Mouse (Mus musculus): Measurements from ENCODE around the gene Dgki. TPM values are rescaled to one million over a fixed set of nuclear protein-coding genes. Genes with fewer than 3 reads are reported as not detected.
"Not testable (repeated sequence)": the region's sequence is repeated elsewhere in the genome, so short reads cannot be mapped to it uniquely, and the experiment has no call there.

Gene Dgki
- polyA plus RNA-seq, 1 experiment from 2014 or later = 0.14 TPM

DNA sequence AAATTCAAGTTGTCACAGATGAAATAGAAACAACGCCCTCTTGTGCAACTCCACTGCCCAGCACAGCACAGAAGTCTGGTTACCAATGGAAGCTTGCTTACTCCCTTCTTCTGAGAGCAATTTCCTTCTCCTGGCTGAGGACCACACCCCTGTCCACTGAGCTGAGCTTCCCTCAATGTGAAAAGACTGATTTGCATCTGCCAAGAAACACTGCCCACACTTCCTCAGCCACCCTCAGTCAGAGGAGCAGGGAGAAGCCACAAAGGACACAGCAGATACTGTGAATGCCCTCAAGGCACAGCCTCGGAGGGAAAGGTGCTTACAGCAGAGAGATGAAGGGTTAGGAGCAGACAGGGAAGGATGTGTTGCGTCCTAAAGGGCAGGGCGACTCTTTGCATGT, 149.9 kb downstream of the Dgki start:
- DNase-seq (ENCODE audit: low spot score) = no peak

GRCm38 (mm10) chr6:37149196-37149595, 150.8 kb downstream of the Dgki start:
- no peak for DNase-seq (ENCODE audit: low spot score)

DNA sequence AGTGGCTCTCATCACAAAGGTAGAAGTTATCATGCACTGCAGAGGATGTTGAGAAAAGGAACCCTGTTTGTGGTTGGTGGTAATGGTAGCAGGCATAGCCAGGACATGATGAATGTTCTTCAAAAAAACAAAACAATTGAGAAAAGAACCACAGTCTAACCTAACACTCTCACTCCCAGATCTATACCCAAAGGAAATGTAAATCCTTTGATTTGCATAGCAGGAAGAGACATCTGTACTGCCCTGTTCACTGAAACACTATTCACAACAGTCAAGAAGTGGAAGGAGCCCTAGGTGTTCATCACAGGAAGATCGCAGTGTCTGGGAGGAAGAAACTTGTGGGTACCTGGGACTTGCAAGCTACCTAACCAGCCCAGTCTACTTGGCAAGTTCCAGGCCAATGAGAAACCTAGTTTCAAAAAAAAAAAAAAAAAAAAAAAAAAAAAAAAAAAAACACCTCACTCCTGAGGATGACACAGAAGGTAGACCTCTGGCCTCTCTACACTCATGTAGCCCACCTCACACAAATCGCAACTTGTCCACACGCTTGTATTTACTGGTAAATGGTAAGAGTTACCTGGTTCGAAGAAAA, 152.5 kb downstream of the Dgki start:
- DNase-seq (ENCODE audit: low spot score) = no peak

- DNase-seq (ENCODE audit: low spot score) = no peak
Measured at GRCm38 (mm10) chr6:37143867-37144163, 156.2 kb downstream of the Dgki start.

- DNase-seq (ENCODE audit: low spot score) = no peak
Measured at GRCm38 (mm10) chr6:37142991-37143866, 156.8 kb downstream of the Dgki start.

GRCm38 (mm10) chr6:37138816-37139215, 161.2 kb downstream of the Dgki start:
- DNase-seq (ENCODE audit: low spot score) = no peak

GRCm38 (mm10) chr6:37131257-37131656, 168.7 kb downstream of the Dgki start:
- DNase-seq (ENCODE audit: low spot score) = no peak

DNA sequence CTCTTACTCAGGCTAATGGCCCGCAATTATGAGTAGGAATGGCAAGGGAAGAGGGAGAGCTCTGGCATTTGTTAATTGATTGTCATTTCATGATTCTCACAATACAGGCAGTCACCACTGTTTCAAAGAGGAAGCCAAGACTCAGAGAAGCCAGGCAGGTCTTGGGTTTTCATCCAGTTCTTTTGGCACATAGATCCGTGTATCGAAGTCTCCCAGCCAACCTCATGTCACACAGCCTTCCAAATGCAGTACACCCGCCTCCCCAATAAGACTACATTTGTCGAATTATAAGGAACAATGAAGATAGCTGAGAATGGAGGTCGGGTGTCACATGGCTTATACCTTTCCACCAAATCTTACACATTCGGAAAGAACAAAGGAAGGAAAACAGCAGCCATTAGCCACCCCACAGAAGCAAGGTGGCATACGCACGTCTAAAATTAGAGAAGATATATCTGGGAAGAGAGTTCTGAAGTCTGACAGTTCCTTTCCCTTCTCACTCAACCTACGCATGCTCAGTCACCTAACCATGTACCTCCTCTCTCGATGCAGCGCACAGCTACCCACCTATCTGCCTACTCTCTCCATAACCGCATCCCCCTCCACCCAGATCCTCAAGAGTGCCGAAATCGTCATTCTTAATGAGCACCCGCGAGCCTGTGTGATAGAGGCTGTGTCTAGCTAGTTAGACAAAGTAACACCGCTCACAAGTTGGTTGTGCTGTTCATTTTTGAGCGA, 179.4 kb downstream of the Dgki start:
- DNase-seq (ENCODE audit: low spot score) = no peak

DNA sequence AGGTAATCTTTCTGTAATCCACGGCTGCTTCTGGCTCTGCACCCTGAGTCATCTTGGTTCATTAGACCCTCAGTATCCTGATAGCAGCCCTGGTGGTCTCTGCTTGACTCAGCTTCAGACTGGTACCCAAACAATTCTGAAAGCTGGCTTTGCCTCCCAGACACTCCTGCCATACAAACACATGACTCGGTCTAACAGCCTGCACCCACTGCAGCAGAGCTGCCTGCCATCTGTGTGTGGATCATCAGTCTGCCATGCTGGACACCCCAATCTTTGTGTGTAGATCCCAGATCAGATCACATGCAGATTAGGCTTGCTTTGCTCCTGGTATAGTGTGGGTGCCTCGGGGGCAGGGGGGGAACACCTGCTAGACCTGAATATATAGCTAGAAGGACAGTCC, 180.8 kb downstream of the Dgki start:
- no peak for DNase-seq (ENCODE audit: low spot score)

- no peak for DNase-seq (ENCODE audit: low spot score)
Measured at GRCm38 (mm10) chr6:37113048-37113447, 186.9 kb downstream of the Dgki start.

DNA sequence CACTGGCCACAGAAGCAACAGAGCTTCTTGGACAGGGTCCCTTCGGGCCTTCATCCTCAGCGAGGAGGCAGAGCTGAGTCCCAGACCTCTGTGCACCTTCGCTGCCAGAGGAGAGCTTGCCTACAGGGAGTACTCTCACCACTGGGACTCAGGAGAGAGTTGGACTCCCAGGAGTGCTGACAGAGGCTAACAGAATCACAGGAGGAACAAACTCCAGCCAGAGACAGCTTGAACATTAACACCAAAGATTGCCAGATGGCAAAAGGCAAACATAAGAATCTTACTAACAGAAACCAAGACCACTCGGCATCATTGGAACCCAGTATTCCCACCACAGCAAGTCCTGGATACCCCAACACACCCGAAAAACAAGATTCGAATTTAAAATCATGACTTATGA, 193.7 kb downstream of the Dgki start:
- not testable (repeated sequence) for DNase-seq (ENCODE audit: low spot score)

GRCm38 (mm10) chr6:37100413-37100812, 199.6 kb downstream of the Dgki start:
- no peak for DNase-seq (ENCODE audit: low spot score)

DNA sequence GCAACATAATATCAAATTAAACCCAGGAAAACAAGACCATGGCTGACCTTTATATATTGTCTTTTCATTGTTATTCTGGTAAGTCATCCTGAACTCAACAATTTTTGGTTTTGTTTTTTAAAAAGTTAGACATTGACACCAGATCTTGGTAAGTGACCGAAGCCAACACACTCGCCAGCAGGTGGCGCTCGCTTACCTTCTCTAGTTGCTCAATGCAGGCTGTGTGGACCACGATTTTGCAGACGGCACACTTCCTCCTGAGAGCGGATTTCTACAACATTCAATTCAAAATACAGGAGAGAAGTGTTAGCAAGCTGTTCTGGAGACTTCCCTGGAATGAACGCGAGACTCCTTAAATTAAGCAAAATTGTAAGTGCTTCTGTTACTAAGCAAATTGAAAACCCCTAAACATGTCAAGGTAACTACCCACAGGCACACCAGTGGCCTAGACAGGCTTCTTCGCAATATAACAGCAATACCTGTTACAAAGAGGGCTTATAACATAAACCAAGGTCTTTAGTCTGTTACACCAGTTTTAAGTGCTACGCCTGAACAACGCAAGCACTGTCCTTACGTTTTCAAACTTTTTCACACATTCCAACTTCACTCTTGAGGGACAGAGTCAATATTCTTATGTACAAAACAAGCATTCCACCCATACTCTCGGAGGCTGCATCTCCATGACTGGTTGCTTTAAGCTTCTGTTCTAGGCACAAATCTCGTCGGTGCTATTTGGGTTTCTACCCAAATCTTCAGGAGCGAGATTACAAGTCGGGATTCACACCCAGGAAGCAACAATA, 202.4 kb downstream of the Dgki start:
- DNase-seq (ENCODE audit: low spot score) = peak; percentile 78

GRCm38 (mm10) chr6:37096840-37097305, 203.1 kb downstream of the Dgki start:
- DNase-seq (ENCODE audit: low spot score) = no peak

GRCm38 (mm10) chr6:37089148-37090111, 210.6 kb downstream of the Dgki start:
- DNase-seq (ENCODE audit: low spot score) = no peak

- DNase-seq (ENCODE audit: low spot score) = no peak
Measured at GRCm38 (mm10) chr6:37082990-37083389, 217.0 kb downstream of the Dgki start.

GRCm38 (mm10) chr6:37072401-37073016, 227.5 kb downstream of the Dgki start:
- no peak for DNase-seq (ENCODE audit: low spot score)

GRCm38 (mm10) chr6:37069836-37070600, 230.0 kb downstream of the Dgki start:
- DNase-seq (ENCODE audit: low spot score) = no peak

- no peak for DNase-seq (ENCODE audit: low spot score)
Measured at GRCm38 (mm10) chr6:37068737-37069136, 231.2 kb downstream of the Dgki start.
